Mouse (Mus musculus) ovary, postnatal 14 days (tissue): ENCODE measurements around the gene Dnmbp.
A peak's percentile ranks its signal among the peaks of the same experiment; 100 is the strongest.
"Not testable (repeated sequence)": the region's sequence is repeated elsewhere in the genome, so short reads cannot be mapped to it uniquely, and the experiment has no call there.

Experiments used
- DNase-seq: peaks from one replicate; pipeline ENCODE4 v3.0.0; 2022; ENCODE audit warnings: low spot score

The Dnmbp gene

DNA sequence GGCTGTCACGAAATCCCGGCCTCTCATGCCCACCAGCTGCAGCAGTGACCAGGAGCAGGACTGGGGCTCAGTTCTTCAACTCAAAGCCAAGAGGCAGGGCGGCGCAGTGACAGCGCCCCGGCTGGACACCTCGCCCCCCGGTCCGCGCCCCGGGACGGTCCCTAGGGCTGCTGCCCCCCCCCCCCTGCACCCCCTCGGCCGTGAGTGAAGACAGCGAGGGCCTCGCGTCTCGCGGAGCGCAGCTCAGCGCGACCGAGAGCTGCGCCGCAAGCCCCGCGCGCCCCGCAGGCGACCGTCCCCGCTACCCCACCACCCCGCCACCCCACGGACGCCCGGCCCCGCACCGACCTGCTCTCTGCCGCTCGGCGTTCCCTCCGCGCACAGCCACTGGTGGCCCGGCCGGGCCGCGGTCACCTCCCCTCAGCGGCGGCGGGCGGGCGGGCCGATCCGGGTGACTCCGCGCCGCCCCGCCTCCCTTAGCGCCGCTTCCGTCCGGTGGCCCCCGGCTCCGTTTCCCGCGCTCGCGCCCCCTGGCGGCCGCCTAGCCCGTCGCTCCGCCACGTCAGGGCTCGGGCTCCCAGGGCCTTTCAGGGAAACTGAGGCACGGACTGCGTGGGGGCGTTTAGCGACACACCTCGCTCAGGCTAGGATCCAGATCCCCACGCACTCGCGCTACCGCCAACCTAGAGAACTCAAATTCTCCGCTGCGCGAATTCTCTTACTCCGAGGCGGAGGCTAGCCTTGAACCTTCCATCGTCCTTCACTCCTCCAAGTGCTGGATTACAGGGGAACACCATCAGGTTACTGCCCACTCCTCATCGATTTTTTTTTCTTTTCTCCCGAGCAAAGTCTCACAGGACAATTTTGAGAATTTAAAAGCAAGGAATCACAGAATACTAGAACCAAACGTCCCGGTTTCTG lies at the start of gene Dnmbp:
TSS of gene Dnmbp (minus strand) at position 423 of the 921 bp plus-strand sequence.
- DNase-seq, result peak; percentile 81

DNA sequence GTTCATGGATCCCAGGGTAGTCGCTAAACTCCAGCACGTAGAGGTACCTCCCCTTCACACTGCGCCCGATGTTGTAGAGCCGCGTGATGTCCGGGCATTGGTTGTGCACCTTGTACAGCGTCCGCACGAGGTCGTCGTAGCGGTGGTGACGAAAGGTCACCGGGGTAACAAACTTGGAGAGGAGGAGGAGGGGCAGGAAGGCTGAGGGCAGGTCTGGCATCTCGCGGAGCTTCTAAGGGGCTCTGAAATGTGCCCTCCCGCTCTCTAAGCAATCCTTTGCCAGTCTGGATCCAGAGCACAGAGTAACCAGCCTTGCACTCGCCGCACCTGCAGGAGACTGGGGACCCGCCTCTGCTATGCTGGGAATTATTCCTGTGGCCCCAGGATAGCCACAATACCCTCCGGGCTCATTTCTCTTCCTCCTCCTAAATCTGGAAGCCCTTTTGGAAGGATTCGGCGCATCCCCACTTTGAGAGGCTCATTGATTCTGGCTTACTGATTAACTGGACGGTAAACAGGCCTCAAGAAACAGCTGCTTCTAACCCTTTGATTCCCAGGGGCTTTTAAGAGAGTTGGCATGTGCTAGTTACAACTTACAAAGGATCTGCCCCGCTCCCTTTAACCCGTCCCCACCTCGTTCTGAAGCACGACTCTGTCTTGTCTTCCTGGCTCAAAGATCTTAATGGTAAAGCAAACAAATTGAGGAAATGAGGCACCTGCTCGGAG lies 46.2 kb upstream of the Dnmbp start, which contains the start of gene Cpn1:
TSS of gene Cpn1 (minus strand) at position 488 of the 726 bp plus-strand sequence.
- DNase-seq, result no peak

- DNase-seq, result no peak
Measured at GRCm38 (mm10) chr19:43981992-43982391, 42.0 kb upstream of the Dnmbp start.

DNA sequence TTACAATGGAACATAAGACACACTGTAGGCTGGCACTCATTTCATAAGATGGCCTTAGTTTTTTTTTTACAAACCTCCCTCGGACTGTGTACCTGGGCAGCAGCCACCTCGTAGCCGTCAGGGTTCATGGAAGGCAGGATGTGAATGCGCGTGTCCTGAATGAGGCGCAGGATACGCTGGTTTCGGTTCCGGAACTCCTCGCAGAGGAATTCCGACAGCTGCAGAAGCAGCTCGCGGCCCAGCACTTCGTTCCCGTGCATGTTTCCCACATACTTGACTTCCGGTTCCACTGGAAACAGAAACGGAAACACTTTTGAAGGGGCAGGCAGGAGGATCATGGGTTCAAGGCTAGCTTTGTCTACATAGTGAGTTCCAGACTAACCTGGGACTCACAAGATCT lies 40.7 kb upstream of the Dnmbp start:
- DNase-seq, result no peak

GRCm38 (mm10) chr19:43977799-43978198 lies 37.8 kb upstream of the Dnmbp start:
- DNase-seq, result no peak

DNA sequence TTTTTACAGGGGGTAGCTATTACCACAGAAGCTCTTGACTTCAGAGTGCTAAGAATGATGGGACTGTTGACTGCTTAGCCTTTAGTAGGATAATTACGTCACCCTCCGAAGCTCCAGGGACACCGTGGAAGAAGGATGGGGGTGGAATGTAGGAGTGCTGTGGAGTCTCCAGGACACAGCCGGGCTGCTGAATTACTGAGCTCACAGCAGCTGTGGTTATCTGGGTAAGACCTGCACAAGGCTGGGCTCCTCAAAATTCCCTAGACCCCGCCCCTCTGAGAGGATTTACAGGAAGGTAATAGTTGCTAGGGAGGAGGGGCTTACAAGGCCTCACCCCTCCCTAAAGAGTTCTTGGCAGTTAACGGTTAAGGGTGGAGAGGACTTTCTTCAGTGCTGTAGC lies 36.7 kb upstream of the Dnmbp start:
- DNase-seq, result no peak

DNA sequence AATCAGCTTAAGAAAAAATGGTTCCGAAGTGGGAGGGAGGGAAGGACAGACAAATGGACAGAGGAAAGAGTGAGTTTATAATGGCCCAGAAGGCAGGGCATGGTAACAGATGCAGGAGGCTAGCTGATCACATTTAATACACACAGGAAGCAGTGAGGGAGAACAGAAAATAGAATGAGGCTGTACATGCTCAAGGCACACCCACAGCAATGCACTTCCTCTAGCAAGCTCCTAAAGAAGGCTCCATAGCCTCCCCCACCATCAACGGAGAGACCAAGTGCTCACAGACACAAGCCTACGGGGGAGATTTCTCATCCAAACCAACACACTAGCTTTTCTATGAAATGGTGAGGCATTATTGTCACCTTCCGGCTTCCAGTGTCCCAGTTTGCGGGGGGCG lies 34.2 kb upstream of the Dnmbp start:
- DNase-seq, result no peak

GRCm38 (mm10) chr19:43973711-43974110 lies 33.7 kb upstream of the Dnmbp start:
- no peak for DNase-seq

DNA sequence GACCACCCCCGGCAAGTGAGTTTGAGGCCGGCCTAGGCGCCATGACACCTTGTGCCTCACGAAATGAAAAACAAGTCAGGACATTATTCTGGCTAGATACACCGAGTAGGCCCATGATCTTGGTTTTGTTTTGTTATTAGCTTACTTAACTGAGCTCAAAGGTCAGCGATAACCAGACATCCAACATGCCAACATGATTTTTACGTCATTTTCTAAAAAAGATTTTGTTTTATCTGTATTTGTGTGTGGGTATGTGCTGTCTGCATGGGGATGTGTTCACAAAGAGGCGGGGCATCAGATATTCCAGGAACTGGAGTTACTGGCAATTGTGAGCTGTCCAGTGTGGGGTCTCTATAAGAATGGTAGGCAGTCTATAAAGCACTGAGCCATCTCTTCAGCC lies 32.1 kb upstream of the Dnmbp start:
- DNase-seq, result no peak

DNA sequence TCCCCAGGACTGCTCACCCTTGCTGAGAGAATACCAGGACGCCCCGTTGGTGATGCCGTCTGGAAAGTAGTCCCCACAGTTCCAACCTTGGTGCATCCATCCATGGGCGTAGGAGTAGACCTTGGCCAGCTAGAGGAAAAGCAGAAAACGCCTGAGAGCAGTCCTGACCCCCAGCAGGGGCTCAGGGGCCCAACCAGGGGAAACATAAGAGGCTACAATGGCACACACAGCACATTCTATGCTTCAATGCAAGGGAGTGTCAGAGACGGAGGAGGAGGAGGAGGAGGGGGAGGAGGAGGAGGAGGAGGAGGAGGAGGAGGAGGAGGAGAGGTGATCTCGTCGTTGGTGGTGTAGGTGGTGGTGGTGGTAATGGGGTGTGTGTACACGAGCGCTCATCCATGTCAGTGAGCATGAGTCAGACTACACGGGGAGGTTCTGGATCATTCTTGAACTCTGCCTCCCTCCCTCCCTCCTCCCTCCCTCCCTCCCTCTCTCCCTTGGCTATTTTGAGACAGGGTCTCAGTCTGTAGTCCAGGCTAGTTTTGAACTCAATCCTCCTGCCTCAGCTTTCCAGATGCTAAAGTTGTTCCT lies 28.5 kb upstream of the Dnmbp start:
- no peak for DNase-seq

DNA sequence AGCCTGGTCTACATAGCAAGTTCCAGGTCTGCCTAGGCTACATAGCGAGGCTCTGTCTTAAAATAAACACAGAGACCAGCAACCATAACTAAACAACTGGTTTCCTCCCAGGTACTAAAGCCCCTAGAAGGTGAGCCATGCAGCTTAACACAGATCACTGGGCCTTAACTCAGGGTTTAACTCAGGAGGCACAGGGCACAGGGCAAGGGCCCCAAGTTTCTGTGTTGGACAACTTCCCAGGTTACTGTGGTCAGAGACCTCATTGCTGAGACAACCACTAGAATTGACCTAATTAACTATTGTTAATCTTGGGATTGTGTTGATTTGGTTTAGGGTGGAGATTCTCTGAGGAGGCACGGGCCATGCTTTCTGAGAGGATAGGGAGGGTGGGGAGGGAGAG lies 26.5 kb upstream of the Dnmbp start:
- DNase-seq, result no peak

DNA sequence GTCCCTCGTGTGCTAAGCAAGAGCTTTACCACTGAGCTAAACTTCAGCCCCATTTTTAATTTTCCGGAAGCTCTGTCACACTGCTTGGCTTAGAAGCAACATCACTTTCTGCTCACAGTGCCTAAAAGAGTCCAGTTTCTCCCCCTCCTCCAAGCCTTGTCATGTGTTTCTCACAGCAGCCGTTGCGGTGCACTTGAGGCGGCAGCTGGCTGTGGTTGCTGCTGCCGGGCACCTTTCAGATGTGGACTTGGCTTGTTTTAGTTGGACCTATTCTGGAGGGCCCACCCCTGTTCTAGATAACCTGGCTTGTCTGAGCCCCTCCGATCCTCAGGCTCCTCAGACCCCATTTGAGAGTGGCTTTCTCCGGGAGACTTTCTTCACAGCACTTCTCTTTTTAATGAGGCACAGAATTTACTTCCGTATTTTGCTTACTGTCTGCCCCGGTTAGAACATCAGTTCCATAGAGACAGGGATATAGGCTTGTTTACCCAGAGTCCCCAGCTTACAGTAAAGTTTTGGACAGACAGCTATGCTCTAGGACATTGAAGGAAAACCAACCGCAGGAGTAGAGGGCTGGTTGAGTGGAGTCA lies 25.6 kb upstream of the Dnmbp start:
- no peak for DNase-seq

DNA sequence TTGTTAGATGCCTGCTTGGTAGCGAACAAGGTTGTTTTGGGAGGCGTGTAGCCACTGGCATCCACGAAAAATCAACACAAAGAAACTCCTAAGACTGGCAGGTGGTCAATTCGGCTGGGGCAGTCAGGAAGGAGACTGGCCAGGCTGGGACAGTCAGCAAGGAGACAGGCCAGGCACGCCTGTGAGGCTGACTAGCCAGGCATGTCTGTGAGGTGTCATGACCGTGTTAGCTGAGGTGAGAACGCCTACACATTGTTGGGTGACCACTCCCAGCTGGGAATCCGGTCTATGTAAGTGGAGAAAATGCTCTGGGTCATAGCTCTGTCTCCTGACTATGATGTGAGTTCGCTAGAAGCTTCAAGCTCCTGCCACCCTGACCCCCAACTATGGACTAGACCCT lies 22.8 kb upstream of the Dnmbp start:
- no peak for DNase-seq

GRCm38 (mm10) chr19:43961185-43961584 lies 21.2 kb upstream of the Dnmbp start:
- DNase-seq, result no peak

DNA sequence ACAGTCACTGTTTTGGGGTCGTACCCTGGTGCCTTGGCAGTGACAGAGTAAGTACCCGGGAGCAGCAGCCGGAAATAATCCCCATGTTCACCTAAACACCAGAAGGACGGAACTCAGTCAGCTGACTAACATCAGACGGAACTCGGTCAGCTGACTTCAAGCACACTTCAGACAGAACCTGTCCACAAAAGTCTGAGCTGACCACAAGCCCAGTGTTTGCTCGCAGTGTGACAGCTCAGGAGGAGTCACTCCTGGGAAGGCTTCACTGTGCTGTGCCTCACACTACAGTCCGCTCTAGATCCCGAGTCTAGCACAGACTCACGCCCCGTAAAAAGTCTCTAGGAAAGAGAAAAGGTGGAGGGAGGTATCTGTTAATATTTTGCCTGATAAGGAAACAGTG lies 20.0 kb upstream of the Dnmbp start:
- DNase-seq, result no peak

DNA sequence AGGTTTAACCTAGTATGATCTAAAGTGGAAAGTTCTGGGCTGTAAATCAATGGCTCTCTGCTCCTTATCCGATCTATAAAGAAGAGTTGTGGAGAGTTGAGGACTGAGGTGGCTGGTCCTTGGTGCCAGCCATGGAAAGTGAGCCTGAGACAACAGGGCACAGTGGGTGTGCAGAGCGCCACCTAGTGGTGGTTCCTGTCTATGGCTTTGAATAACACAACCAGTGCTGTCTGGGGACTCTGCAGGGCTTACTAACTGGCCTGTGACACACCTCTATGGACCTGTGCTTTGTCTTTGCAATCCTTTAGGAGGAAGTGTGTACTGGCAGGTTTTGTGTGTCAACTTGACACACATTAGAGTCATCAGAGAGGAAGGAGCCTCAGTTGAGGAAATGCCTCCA lies 19.2 kb upstream of the Dnmbp start:
- peak; percentile 69 for DNase-seq

DNA sequence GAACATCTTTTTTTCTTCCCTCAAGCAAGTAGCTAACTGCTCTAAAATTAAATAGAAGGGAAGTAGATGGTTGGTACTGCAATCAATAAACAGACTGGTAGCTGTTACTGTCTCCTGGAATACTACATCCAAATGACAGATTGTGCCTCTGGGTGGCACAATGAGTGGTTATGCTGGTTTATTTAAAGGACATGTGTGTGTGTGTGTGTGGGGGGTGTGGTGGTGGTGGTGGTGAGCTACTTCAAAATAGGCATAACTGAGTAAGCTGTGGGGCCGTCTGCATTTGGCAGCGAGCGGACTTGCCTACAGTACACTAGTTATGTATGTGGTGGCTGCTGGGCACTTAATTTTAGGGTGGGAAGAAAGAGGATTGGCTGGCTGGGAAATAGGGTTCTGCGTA lies 17.9 kb upstream of the Dnmbp start:
- DNase-seq, result no peak

DNA sequence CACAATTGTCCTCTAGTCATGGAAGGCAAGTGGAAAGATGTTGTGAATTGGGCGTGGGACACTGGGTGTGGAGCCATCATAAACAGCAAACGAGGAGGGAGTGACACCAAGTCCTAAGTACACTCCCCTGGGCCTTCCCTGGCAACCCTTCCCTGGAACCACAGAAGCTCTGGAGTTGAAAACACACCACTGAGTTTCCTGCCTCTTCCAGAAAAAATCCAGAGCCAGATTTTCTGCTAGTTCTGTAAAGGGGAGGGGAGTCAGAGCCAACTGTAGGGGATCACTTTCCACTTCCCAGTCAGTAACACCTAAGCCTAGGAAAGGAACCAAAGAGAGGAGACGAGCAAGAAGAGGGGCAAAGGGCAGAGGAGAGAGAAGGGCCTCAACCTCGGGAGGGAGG lies 17.4 kb upstream of the Dnmbp start:
- DNase-seq, result no peak

DNA sequence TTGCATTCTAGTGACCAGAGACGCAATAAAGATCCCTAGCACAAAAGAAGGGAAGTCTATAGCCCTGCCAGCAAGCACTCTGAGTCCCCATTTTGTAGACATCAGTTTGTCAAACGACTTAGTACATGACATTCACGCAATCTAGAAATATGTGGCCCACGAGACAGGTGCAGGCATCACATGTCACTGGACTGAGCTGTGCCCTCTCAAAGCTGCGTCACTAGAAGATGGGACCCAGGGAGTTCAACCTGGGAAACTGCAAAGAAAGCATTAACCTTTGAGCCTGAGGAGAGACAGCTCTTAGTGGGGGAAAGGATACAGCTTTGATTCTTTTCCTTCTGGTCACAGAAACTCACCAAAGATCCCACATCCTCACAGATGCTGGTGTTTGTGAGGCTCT lies 15.3 kb upstream of the Dnmbp start:
- no peak for DNase-seq

GRCm38 (mm10) chr19:43954864-43955263 lies 14.9 kb upstream of the Dnmbp start:
- DNase-seq, result no peak

GRCm38 (mm10) chr19:43952936-43953335 lies 12.9 kb upstream of the Dnmbp start:
- DNase-seq, result not testable (repeated sequence)

GRCm38 (mm10) chr19:43949111-43949810 lies 9.3 kb upstream of the Dnmbp start:
- DNase-seq, result no peak
